Mouse (Mus musculus): ENCODE results near the gene Sh2b2.

Gene Sh2b2

DNA sequence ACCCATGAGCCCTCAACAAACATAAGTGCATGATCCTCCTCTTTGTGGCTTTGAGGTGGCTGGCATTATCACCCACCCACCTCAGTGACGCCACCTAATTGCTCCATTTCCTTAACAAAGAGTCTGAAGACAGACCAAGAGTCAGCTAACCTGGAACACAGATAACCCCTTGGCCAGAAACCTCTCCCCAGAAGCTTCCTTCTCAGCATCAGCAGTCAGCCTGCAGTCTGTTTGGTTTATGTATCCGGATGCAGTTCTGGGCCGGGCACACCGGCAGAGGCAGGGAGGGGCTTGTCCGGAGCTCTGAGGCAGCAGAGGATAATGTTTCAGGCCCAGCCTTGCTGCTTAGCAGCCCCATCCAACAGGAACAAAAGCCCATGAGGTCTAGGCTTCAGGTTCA is 66.8 kb downstream of the Sh2b2 start:
- no peak for DNase-seq

DNA sequence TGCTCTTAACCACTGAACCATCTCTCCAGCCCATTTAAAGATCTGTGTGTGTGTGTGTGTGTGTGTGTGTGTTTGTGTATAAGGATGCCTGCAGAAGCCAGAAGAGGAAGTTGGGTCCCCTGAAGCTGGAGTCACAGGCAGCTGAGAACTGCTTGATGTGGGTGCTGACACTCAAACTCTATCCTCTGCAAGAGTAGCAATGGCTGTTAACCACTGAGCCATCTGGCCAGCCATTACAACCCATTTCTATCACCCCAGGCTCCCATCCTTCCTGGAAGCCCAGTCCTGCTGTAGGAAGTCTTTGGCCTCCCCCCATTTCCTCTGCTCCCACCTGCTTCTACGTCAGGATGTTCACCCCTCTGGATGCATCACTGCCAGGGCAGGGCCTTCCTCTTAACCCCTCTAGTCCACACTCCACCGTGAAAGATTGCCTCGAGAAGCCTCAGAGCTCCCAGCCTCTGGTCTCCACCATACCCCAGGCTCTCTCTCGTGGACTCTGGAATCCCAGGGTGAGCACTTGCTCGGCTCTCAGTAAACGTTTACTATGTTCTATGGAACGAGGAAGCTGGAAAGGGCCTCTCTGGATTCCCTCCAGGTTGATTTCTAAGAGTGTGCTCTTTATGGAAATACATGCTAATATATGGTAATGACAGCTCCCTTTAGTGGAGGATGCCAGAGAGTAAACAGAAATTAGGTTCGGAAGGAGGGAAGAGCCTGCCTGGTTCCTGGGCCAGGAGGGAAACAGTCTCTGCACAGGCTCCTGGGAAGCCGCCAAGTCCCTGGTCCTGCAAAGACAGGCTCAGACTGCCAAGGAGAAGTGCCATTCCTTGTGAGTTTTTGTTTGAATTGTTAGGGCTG is 72.5 kb downstream of the Sh2b2 start:
- DNase-seq = peak; percentile 46

DNA sequence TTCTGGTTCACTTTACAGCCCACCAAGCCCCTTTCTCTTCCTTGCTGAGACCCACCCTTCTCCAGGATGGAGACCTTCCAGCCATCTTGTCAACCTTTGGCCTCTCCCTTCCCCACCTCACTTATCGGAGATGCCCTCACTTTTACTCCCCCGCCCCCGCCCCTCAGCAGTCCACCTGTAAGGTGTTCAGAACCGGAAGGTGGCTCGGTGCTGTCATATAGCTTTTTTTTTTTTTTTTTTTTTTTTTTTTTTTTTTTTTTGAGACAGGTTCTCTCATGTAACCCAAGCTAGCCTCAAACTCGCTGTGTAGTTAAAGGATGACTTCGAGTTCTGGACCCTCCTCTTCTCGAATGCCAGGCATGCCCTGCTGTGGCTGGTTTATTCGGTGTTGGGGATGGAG is 73.4 kb downstream of the Sh2b2 start:
- DNase-seq = no peak

- no peak for DNase-seq
Observed at GRCm38 (mm10) chr5:136171363-136172341, 74.7 kb downstream of the Sh2b2 start.

DNA sequence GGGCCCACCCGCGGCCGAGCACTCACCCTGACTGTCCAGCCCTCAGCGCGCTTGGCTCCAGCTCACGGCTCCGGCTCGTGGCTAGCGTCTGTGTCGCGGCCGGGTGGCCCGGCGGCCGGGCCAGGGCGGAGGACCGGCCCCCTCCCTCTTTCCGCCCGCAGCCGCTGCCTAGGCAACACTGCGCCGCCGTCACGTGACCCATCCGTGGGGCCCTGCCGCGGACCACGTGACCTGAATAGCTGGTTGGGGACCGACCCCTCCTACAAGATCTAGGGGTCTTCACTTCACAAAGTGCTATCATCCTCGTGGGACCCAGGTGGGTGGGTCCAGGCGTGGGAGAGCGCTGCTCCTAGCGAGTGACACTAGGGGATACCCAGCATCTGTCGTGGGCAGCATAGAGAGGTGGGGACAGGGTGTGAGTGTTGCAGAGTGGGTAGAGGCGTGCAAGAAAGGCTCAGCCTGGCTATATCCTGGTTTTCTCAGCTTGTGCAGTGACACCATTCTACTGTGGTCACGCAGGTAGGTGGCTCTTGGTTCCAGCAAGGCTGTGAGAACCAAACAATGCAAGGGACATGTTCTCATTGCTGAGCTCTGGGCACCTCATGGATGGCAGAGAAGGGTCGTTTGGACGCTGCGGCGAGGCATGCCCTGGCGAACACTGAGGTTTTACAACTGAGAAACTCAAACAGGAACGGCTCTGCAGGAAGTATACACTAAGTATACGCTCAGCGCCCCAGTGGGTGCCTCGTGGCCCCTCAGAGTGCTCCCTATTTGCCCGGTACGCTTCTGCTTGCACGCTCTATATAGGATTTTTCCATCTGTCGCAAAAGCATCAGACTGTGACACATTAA is 75.6 kb downstream of the Sh2b2 start, which contains the start of gene Orai2:
Gene Orai2, minus strand, starts transcription at position 202 of the 851 bp plus-strand sequence.
- DNase-seq = peak; percentile 82

GRCm38 (mm10) chr5:136169626-136170511 is 76.5 kb downstream of the Sh2b2 start:
- no peak for DNase-seq
